Mouse (Mus musculus) forebrain, embryonic 15.5 days (tissue): ENCODE results near the gene Cst9. TPM values are rescaled to one million over a fixed set of nuclear protein-coding genes. Genes with fewer than 3 reads are reported as not detected.

Experiments
- ATAC-seq: fragments of 200-750 bp; cut with Nextera tagmentation; replicated peaks from 2 replicates; pipeline ENCODE4 v1.8.0; 2017; ENCODE audit warnings: mild to moderate bottlenecking, moderate TSS enrichment, moderate library complexity
- H3K27ac ChIP-seq: fragments of 300-500 bp; sonication (generic); replicated peaks from 2 replicates; pipeline ENCODE4 v1.5.1; 2015; ENCODE audit warnings: mild to moderate bottlenecking, inconsistent platforms
- H3K27me3 ChIP-seq: fragments of 300-500 bp; sonication (generic); 2 replicates; pipeline ENCODE4 v1.6.1; 2015; ENCODE audit warnings: inconsistent platforms
- H3K36me3 ChIP-seq: fragments of 300-500 bp; sonication (generic); 2 replicates; pipeline ENCODE4 v1.6.1; 2015; ENCODE audit warnings: mild to moderate bottlenecking, inconsistent platforms
- H3K4me1 ChIP-seq: fragments of 300-500 bp; sonication (generic); 2 replicates; pipeline ENCODE4 v1.6.1; 2015; ENCODE audit warnings: inconsistent platforms
- H3K4me2 ChIP-seq: fragments of 300-500 bp; sonication (generic); replicated peaks from 2 replicates; pipeline ENCODE4 v1.6.1; 2015; ENCODE audit warnings: mild to moderate bottlenecking, inconsistent platforms
- H3K4me3 ChIP-seq: fragments of 300-500 bp; sonication (generic); 2 replicates; pipeline ENCODE4 v1.5.1; 2015; ENCODE audit warnings: mild to moderate bottlenecking, inconsistent platforms
- H3K9ac ChIP-seq: fragments of 300-500 bp; sonication (generic); replicated peaks from 2 replicates; pipeline ENCODE4 v1.6.1; 2015; ENCODE audit warnings: mild to moderate bottlenecking, inconsistent platforms
- H3K9me3 ChIP-seq: fragments of 300-500 bp; sonication (generic); 2 replicates; pipeline ENCODE4 v1.6.1; 2016; ENCODE audit warnings: inconsistent platforms
- WGBS: fragments of 180-500 bp; shearing (Covaris S2); methylation state at CpG from one replicate; pipeline ENCODE4 v1.1.7; 2015; ENCODE audit warnings: mixed read lengths; 5-methylcytosine and 5-hydroxymethylcytosine counted together
- polyA plus RNA-seq: library from polyadenylated mRNA; unstranded; fragments of >200 nt; fragmentation: Nextera tagmentation; extraction: Ambion mirVana; gene quantifications from 2 replicates; pipeline ENCODE4 v1.2.1, GENCODE M21; 2015

Gene Cst9
- polyA plus RNA-seq = not detected in 2 replicates

DNA sequence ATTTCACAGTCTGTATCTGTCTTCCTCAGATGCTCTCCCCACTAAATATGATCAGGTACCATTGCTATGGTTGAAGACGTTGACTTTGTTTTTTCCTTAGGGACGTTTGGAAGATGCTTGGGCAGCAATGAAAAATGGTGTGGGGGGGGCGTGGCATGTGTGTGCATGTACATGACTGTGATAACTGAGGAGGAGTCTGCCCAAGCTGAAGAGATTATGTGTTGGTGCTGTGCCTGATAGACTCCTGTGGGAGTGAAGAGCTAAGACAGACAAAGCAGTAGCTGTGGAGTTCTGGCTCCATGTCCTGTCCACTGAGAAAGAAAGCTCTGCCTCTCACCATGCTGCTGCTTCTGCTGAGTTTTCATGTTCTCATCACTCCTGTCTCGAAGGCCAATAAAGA lies at the start of gene Cst9:
Cst9 (plus strand) TSS at position 236 of the 400 bp plus-strand sequence.
- Histone ChIP-seq H3K36me3 (no peaks in the 10 kb centered on the region), H3K4me2 (no peak within 1 kb of the TSS), H3K9me3 (no peaks in the 10 kb centered on the region), H3K4me3 (no peak within 1 kb of the TSS), H3K4me1 (no peaks in the 10 kb centered on the region), H3K27ac (no peak within 1 kb of the TSS), H3K9ac (no peak within 1 kb of the TSS), H3K27me3 (no peaks in the 10 kb centered on the region)
- WGBS = 70% methylated on average over 4 of the region's 4 CpGs
- ATAC-seq = no peak

DNA sequence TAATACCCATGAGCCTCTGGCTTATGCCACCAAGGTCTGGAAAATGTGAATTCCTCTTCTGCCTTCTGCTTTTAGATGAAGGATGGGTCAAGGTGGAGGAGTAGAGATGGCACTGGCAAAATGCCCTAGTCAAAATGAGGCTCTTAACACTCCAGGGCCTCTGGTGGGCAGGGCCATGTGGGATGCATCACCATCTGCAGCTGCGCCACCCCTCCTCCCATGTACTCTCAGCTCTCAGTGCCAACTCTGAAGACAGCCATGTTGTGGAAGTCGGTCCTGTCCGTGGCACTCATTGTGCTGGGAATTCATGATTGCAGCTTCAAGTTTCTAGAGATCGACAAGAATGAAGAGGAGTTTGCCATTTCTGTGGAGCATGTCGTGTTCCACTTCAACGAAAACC lies 45.8 kb upstream of the Cst9 start, which contains the start of gene Cst12:
Cst12 (plus strand) TSS at position 220 of the 400 bp plus-strand sequence.
- Histone ChIP-seq H3K27ac (no peak within 1 kb of the TSS), H3K27me3 (no peaks in the 10 kb centered on the region), H3K4me1 (no peaks in the 10 kb centered on the region), H3K9ac (no peak within 1 kb of the TSS), H3K4me2 (no peak within 1 kb of the TSS), H3K4me3 (no peak within 1 kb of the TSS), H3K36me3 (no peaks in the 10 kb centered on the region), H3K9me3 (no peaks in the 10 kb centered on the region)
- 92% methylated on average over 6 of the region's 6 CpGs for WGBS
- ATAC-seq = no peak

DNA sequence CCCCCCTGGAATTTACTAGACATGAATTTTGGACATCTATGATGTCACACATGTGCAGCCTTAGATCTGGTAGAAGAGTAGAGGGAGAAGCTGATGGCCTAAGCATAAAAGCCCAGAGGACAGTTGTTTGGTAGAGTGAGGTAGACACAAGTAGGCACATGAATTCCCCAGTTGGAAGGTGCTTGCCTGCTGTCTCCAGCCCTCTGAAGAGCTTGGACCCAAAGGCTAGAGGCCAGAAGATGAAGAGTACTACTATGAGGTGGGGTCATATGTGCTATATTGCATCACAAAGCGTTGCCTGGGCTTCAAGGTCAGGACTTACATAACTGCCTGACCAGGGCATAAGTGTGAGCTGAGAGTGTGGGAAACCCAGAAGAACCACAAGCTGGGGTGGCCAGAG lies 36.5 kb upstream of the Cst9 start, which contains the start of gene Cst8:
Cst8 (plus strand) TSS at position 301 of the 400 bp plus-strand sequence.
- no peak within 1 kb of the TSS for H3K4me3 ChIP-seq
- no peak within 1 kb of the TSS for H3K9ac ChIP-seq
- ATAC-seq = no peak
- no peaks in the 10 kb centered on the region for H3K4me1 ChIP-seq
- H3K4me2 ChIP-seq = no peak within 1 kb of the TSS
- no peaks in the 10 kb centered on the region for H3K27me3 ChIP-seq
- H3K36me3 ChIP-seq = no peaks in the 10 kb centered on the region
- H3K9me3 ChIP-seq = no peaks in the 10 kb centered on the region
- 92% methylated on average over 1 of the region's 1 CpGs for WGBS
- H3K27ac ChIP-seq = no peak within 1 kb of the TSS

DNA sequence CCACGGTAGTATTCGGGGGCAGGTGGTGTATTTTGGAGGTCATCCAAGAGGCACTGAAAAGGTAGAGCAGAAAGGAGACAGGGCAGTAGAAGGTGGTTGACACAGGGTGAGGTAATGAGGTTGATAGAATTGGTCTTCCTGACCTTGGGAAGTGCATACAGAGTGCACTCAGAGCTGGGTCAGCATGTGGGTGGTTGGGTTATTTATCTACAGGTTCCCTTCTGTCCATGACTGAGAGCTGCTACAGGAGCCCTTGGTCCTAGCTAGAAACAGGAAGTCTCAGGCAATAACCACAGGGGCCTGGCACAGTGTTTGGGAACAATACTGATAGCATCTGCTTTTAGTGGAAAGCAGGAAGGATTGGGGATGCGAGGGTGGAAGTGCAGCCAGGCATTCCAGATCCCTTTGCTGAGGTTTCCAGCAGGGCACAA lies 33.4 kb upstream of the Cst9 start:
- no peaks in the 10 kb centered on the region for H3K27me3 ChIP-seq
- no peaks in the 10 kb centered on the region for H3K4me1 ChIP-seq
- H3K9me3 ChIP-seq = no peaks in the 10 kb centered on the region
- 74% methylated on average over 3 of the region's 3 CpGs for WGBS
- H3K4me2 ChIP-seq = no peak overlapping the region
- H3K27ac ChIP-seq = no peak overlapping the region
- ATAC-seq = no peak
- H3K9ac ChIP-seq = no peak overlapping the region
- H3K4me3 ChIP-seq = no peak overlapping the region
- H3K36me3 ChIP-seq = no peaks in the 10 kb centered on the region

DNA sequence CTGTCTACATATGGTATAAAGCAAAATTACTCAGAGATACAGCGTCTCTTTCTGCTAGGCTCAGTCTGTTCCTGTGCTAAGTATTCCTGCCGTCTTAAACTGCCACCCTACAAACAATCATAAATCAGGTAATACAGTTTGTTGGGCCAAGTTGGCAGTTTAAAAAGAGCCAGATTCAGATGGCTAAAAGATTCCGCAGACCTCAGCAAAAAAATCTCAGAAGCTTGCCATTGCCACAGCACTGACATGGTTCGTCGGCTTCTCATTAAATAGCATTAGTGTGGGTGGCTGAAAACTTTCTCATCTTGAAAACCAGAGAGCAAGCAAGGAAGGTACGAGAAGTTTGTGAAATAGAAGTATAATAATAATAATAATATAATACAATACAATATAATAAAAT lies 28.3 kb upstream of the Cst9 start:
- Histone ChIP-seq H3K4me3 (no peak overlapping the region), H3K9ac (no peak overlapping the region), H3K4me1 (no peaks in the 10 kb centered on the region), H3K27ac (no peak overlapping the region), H3K36me3 (no peaks in the 10 kb centered on the region), H3K9me3 (no peaks in the 10 kb centered on the region), H3K4me2 (no peak overlapping the region), H3K27me3 (no peaks in the 10 kb centered on the region)
- ATAC-seq = no peak
- 86% methylated on average over 6 of the region's 6 CpGs for WGBS

DNA sequence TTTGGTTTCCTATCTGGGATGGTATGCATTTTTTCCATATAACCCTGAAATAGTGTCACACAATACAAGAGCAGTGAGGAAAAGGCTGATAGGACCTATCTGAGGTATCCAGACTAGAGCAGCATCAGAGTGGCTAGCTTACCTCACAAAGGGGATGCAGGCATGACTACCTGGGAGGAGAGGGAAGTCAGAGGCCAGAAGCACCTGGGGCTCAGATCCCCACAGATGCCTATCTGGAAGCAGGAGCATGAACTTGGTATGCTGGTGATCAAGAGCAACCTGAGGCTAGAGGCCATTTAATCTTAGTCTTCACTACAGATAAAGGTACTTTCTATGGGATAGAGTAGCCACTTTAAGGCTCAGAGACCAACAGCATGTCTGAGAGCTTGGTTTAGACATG lies 15.0 kb upstream of the Cst9 start, which contains the start of gene Cst13:
Cst13 (plus strand) TSS at position 173 of the 400 bp plus-strand sequence.
- H3K27ac ChIP-seq = no peak within 1 kb of the TSS
- no peaks in the 10 kb centered on the region for H3K36me3 ChIP-seq
- H3K4me2 ChIP-seq = no peak within 1 kb of the TSS
- no peaks in the 10 kb centered on the region for H3K4me1 ChIP-seq
- H3K9ac ChIP-seq = no peak within 1 kb of the TSS
- no peaks in the 10 kb centered on the region for H3K27me3 ChIP-seq
- ATAC-seq = no peak
- no peaks in the 10 kb centered on the region for H3K9me3 ChIP-seq
- H3K4me3 ChIP-seq = no peak within 1 kb of the TSS

DNA sequence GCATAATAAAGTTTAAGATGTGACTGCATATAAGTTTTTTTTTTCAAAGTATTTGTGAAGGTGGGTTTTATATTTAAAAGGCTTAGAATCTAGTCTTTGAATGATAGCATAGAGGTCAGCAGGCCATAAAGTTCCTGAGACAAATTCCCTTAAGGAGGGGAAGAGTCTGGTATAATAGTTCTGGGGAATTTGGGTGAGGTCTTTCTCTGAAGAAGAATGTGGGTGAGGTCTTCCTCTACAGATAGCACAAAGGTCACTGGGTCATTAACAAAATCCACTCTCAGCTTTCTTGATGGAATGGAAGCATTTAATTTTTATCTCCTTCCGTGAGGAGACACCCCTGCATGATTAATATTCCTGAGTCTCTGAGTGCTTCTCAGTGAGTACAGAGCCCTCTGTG lies 9.0 kb upstream of the Cst9 start:
- H3K4me3 ChIP-seq = no peak overlapping the region
- no peaks in the 10 kb centered on the region for H3K4me1 ChIP-seq
- no peak overlapping the region for H3K9ac ChIP-seq
- H3K9me3 ChIP-seq = no peaks in the 10 kb centered on the region
- H3K27ac ChIP-seq = no peak overlapping the region
- no peak overlapping the region for H3K4me2 ChIP-seq
- H3K27me3 ChIP-seq = no peaks in the 10 kb centered on the region
- WGBS = 81% methylated on average over 1 of the region's 1 CpGs
- no peaks in the 10 kb centered on the region for H3K36me3 ChIP-seq
- ATAC-seq = no peak

DNA sequence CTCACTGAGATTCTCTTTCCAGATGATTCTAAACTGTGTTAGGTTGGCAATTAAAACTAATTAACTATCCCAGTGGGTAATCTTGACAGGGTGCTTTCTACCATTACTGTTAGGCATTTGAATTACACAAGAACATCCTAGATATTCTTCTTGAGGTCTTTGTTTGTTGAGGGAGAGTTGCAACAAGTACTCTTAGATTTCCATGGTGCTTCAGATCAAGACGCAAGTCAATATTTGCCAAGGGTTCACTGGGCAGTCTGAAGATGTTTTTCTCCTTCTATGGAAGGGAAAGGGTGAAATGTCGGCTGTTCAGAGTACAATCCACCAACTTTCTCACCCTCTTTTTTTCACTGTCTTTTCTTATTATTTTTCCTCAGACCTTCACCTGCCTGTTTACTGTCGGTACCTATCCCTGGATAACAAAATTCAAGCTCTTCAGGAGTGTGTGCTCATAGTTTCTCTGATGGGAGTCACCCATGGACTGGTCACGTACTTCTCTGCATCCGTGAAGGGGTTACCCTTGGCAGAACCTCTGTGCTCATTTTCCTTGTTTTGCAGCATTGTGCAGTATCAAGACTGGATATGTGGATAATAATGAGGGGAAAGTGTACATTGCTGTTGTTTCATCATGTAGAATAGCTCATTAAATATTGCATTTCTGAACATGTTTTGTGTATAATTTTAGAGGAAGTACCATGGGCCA lies 3.3 kb downstream of the Cst9 start:
- 91% methylated on average over 5 of the region's 5 CpGs for WGBS
- Histone ChIP-seq H3K9me3 (no peaks in the 10 kb centered on the region), H3K27ac (no peak overlapping the region), H3K4me2 (no peak overlapping the region), H3K9ac (no peak overlapping the region), H3K27me3 (no peaks in the 10 kb centered on the region), H3K36me3 (no peaks in the 10 kb centered on the region), H3K4me3 (no peak overlapping the region), H3K4me1 (no peaks in the 10 kb centered on the region)
- ATAC-seq = no peak

DNA sequence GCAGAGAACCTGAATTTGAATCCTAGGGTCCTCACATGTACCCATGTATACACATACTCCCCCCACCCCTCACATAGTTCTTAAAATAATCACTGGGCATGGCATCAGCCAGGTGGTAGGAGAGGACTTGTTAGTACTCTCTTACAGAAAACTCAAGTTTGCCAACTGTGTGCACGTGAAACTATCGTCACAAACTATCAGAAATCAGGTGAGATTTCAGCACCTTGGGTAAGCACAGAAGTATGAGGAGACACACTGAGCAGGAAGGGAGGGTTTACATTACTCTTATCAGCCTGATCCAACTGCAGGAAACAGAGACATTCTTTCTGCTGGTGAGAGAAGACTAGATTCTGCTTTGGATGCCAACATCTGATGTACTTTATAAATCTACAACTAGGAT lies 4.3 kb downstream of the Cst9 start:
- no peaks in the 10 kb centered on the region for H3K4me1 ChIP-seq
- H3K4me2 ChIP-seq = no peak overlapping the region
- no peak overlapping the region for H3K9ac ChIP-seq
- no peaks in the 10 kb centered on the region for H3K9me3 ChIP-seq
- no peak overlapping the region for H3K4me3 ChIP-seq
- H3K36me3 ChIP-seq = no peaks in the 10 kb centered on the region
- WGBS = 94% methylated on average over 2 of the region's 2 CpGs
- H3K27ac ChIP-seq = no peak overlapping the region
- no peaks in the 10 kb centered on the region for H3K27me3 ChIP-seq
- ATAC-seq = no peak

DNA sequence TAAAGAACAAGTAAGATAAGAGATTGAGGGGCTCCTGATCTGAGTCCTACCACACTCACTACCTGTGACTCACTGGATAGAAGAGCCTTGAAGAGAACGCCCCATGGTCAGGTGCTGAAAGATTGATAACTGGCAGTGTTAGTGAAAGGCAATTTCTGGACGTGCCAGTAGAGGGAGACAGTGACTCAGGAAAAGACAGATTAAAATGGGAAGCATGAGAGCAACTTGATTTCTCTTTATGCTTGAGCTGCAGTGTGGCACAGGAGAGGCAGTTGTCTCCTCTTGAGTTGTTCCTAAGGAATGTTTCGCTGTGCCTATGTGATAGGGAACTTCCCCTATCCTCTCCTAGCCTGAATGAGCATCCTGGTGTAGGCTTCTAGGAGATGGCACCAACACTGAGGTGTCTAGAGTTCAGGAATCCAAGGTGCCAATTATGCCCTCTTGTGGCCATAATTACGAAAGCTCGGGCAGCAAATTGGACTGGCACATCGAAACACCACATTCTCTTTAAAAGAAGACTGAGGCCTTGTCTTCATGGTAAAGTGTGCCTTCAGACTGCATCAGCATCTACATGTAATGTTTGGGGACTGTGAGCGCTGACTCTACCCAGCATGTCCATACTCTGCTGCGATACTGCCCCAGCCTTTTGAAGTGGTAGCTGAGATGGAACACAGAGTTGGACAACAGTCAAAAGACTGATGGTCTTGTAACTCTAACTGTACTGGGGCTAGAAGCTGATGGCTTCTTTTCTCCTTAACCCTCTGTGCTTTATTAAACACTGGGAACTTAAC lies 16.4 kb downstream of the Cst9 start:
- no peaks in the 10 kb centered on the region for H3K9me3 ChIP-seq
- H3K4me1 ChIP-seq = no peaks in the 10 kb centered on the region
- H3K36me3 ChIP-seq = no peaks in the 10 kb centered on the region
- ATAC-seq = peak; percentile 83
- H3K4me2 ChIP-seq = no peak overlapping the region; the same call in 1 of the 2 replicates
- H3K4me3 ChIP-seq = no peak overlapping the region
- H3K27ac ChIP-seq = no peak overlapping the region
- no peak overlapping the region for H3K9ac ChIP-seq
- WGBS = 45% methylated on average over 8 of the region's 8 CpGs
- no peaks in the 10 kb centered on the region for H3K27me3 ChIP-seq

DNA sequence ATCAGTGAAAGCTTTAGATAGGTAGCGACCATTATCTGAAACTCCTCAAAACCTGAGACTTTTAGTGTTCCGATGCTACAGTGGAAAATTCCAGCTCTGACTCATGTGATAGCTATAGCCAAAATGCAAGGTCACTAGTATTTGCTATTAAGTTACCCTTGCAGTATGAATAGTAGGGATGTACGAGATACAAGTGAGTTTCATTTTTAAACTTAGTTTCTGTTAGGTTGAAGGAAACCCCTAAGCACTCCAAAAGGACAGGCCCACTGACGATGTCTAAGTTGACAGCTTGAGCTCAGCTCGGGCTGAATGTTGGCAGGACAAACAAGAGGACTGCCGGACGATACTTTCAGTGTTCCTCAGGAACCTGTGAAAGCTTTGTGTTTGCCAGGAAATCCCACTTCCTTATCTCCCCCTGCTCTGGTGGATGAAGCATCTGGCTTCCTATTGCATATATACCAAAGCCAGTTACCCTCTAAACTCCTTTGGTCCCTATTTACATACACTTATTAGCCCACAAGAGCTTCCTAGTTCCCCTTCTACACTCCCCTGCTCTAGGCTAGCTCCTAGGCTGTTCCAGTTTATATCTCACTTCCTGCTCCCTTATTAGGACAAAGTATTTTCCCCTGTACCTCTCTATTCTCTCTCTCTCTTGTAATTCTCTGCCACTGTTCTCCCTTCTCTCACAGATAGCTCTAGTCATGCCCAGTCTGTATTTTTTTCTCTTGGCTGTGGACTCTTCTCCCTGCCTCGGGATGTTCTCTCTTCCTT lies 21.9 kb downstream of the Cst9 start:
- H3K9ac ChIP-seq = no peak overlapping the region
- H3K27ac ChIP-seq = no peak overlapping the region
- H3K36me3 ChIP-seq = no peaks in the 10 kb centered on the region
- H3K27me3 ChIP-seq = no peaks in the 10 kb centered on the region
- ATAC-seq = no peak
- no peak overlapping the region for H3K4me3 ChIP-seq
- H3K4me2 ChIP-seq = no peak overlapping the region
- no peaks in the 10 kb centered on the region for H3K4me1 ChIP-seq
- WGBS = 71% methylated on average over 8 of the region's 8 CpGs
- no peaks in the 10 kb centered on the region for H3K9me3 ChIP-seq

DNA sequence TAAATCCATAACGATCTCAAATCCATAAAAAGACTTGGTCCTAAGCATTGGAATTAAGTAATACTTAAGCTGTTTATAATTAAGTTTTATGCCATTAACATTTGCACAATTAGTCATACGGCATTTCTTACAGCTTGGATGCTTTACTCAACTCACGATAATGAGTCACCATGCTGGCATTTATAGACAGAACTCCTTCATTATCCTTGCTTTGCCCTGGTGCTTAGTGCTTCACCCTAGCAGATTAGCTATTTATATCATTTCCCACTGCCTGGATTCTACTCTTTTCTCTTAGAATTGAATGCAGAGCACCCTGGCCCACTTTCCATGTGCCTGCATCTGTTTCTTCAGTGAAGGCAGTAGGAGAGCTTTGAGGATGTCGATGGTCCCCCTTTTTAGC lies 22.6 kb downstream of the Cst9 start:
- Histone ChIP-seq H3K4me2 (no peak overlapping the region), H3K27me3 (no peaks in the 10 kb centered on the region), H3K4me3 (no peak overlapping the region), H3K9ac (no peak overlapping the region), H3K27ac (no peak overlapping the region), H3K4me1 (no peaks in the 10 kb centered on the region), H3K36me3 (no peaks in the 10 kb centered on the region), H3K9me3 (no peaks in the 10 kb centered on the region)
- 33% methylated on average over 4 of the region's 4 CpGs for WGBS
- ATAC-seq = no peak
